ENCODE assay signal across 18 mouse cellular contexts in genomic region chr1:69610791-69611190, GRCm38 (mm10).
DNase-seq lines count a peak whose midpoint lies in the region; ATAC-seq and TF ChIP-seq lines count a peak whose summit lies in the region.
"Had no signal": no experiment of that assay in that cellular context is flagged by ENCODE, and none has a peak within 500 bp of the region (broad histone marks: within the 10 kb centered on the region; RNA-seq: fewer than 3 reads in every experiment).

No protein-coding gene starts in this region.

- TF ChIP-seq CTCF in lung, adult 2 months (IDR thresholded peaks at IDR 0.05; ENCODE audit: insufficient read depth, low read length), result no peak

- no peaks in the 10 kb centered on the region for H3K27me3 ChIP-seq in intestine, embryonic 14.5 days (replicated peaks; ENCODE audit: control insufficient read depth, insufficient read depth, low read length)
- no peaks in the 10 kb centered on the region for H3K27me3 ChIP-seq in intestine, embryonic 16.5 days (replicated peaks; ENCODE audit: control insufficient read depth, insufficient read depth, low read length)
- no peaks in the 10 kb centered on the region for H3K27me3 ChIP-seq in lung, embryonic 16.5 days (ENCODE audit: control insufficient read depth, insufficient read depth, low read depth, low read length)
- no peaks in the 10 kb centered on the region for H3K27me3 ChIP-seq in myocyte (ENCODE audit: control insufficient read depth, insufficient read depth, insufficient read length)
- H3K27me3 ChIP-seq: limb, embryonic 15.5 days; midbrain, embryonic 15.5 days; neural tube, embryonic 15.5 days had no signal

- no peaks in the 10 kb centered on the region for H3K36me3 ChIP-seq in intestine, embryonic 14.5 days (ENCODE audit: control insufficient read depth, insufficient read depth, low read length)
- no peaks in the 10 kb centered on the region for H3K36me3 ChIP-seq in intestine, embryonic 16.5 days (ENCODE audit: control insufficient read depth, insufficient read depth, low read length)
- H3K36me3 ChIP-seq in lung, embryonic 16.5 days (ENCODE audit: control insufficient read depth, insufficient read depth, low read length), result no peaks in the 10 kb centered on the region
- H3K36me3 ChIP-seq in myocyte (ENCODE audit: control insufficient read depth, insufficient read depth), result no peaks in the 10 kb centered on the region
- H3K36me3 ChIP-seq: limb, embryonic 15.5 days; midbrain, embryonic 15.5 days; neural tube, embryonic 15.5 days had no signal

- H3ac ChIP-seq in myocyte (ENCODE audit: control insufficient read depth, insufficient read length), result no peak overlapping the region

- DNase-seq in intestine, embryonic 14.5 days (ENCODE audit: low spot score), result no peak
- no peak for DNase-seq in lung, adult 2 months
- DNase-seq in kidney, adult 8-10 months, result peak; percentile 24 to 48
- no peak for DNase-seq in Muller cell, postnatal 12 days (ENCODE audit: inconsistent ontology term)
- no peak for DNase-seq in frontal cortex, postnatal 14 days (ENCODE audit: low spot score in 2 of 2)
- DNase-seq: adrenal gland, adult 8-10 months; B cell, adult 2 months; cerebellum, adult 8-10 months; gastrocnemius, postnatal 14 days; thymus, adult 2 months had no signal

- peak overlapping the region; percentile 25; the same call in 1 of the 2 replicates for H3K4me2 ChIP-seq in intestine, embryonic 14.5 days (ENCODE audit: low read length)
- H3K4me2 ChIP-seq in intestine, embryonic 16.5 days (ENCODE audit: low read depth, low read length), result no peak overlapping the region
- peak overlapping the region; percentile 31 for H3K4me2 ChIP-seq in lung, embryonic 16.5 days (ENCODE audit: low read depth, low read length)
- peak overlapping the region; percentile 16 for H3K4me2 ChIP-seq in myocyte (ENCODE audit: low read depth)
- H3K4me2 ChIP-seq: limb, embryonic 15.5 days; midbrain, embryonic 15.5 days; neural tube, embryonic 15.5 days had no signal

- WGBS in intestine, embryonic 14.5 days, result 31% methylated on average over 7 of the region's 7 CpGs
- WGBS in intestine, embryonic 16.5 days, result 35% methylated on average over 7 of the region's 7 CpGs
- WGBS in lung, embryonic 16.5 days, result 35% methylated on average over 7 of the region's 7 CpGs
- 52% methylated on average over 7 of the region's 7 CpGs for WGBS in lung, adult 2 months

- H3K9me3 ChIP-seq in intestine, embryonic 14.5 days (ENCODE audit: control insufficient read depth, low read length), result no peaks in the 10 kb centered on the region
- no peaks in the 10 kb centered on the region for H3K9me3 ChIP-seq in intestine, embryonic 16.5 days (ENCODE audit: control insufficient read depth, low read length)
- H3K9me3 ChIP-seq in lung, embryonic 16.5 days (ENCODE audit: control insufficient read depth, low read length), result no peaks in the 10 kb centered on the region
- H3K9me3 ChIP-seq: limb, embryonic 15.5 days; midbrain, embryonic 15.5 days; neural tube, embryonic 15.5 days had no signal

- no peak for TF ChIP-seq POLR2A in lung, adult 2 months (IDR thresholded peaks at IDR 0.05; ENCODE audit: borderline replicate concordance, extremely low read depth, low read depth, low read length)
- TF ChIP-seq POLR2A in myocyte (IDR thresholded peaks at IDR 0.05; ENCODE audit: insufficient read length, low read depth), result no peak

- 0 out of 2 replicates have a peak, but pooled peaks cover 6% of the 10 kb centered on the region for H3K4me1 ChIP-seq in intestine, embryonic 14.5 days (replicated peaks; ENCODE audit: control insufficient read depth, insufficient read depth, low read length)
- no peaks in the 10 kb centered on the region for H3K4me1 ChIP-seq in intestine, embryonic 16.5 days (ENCODE audit: control insufficient read depth, insufficient read depth, low read length)
- H3K4me1 ChIP-seq in lung, embryonic 16.5 days (replicated peaks; ENCODE audit: control insufficient read depth, insufficient read depth, low read length), result peaks cover 14% of the 10 kb centered on the region
- H3K4me1 ChIP-seq in lung, adult 2 months (ENCODE audit: control insufficient read depth, insufficient read depth, low read length), result peaks cover 2% of the 10 kb centered on the region; the same call in 1 of the 2 replicates
- H3K4me1 ChIP-seq: midbrain, embryonic 15.5 days; neural tube, embryonic 15.5 days had no signal

- no peak for ATAC-seq in intestine, embryonic 14.5 days (replicated peaks; ENCODE audit: low FRiP score, low TSS enrichment, low read depth)
- ATAC-seq in intestine, embryonic 16.5 days, result no peak
- ATAC-seq in lung, embryonic 16.5 days (ENCODE audit: low read depth), result peak; percentile 38; the same call in 1 of the 2 replicates
- ATAC-seq: forebrain, embryonic 14.5 days; midbrain, embryonic 15.5 days had no signal

- no peaks in the 10 kb centered on the region for H3K79me2 ChIP-seq in myocyte (ENCODE audit: control insufficient read depth, insufficient read depth)

- no peak overlapping the region for H3K27ac ChIP-seq in intestine, embryonic 14.5 days (ENCODE audit: low read depth)
- H3K27ac ChIP-seq in intestine, embryonic 16.5 days (ENCODE audit: low read length), result no peak overlapping the region
- H3K27ac ChIP-seq in lung, embryonic 16.5 days (ENCODE audit: low read length), result peak overlapping the region; percentile 50; the same call in 1 of the 2 replicates
- H3K27ac ChIP-seq: heart, adult 2 months; limb, embryonic 15.5 days; midbrain, embryonic 15.5 days; neural tube, embryonic 15.5 days had no signal

- H3K9ac ChIP-seq in intestine, embryonic 14.5 days (ENCODE audit: low read length), result no peak overlapping the region
- no peak overlapping the region for H3K9ac ChIP-seq in intestine, embryonic 16.5 days (ENCODE audit: low read depth, low read length)
- H3K9ac ChIP-seq in lung, embryonic 16.5 days (ENCODE audit: low read length), result no peak overlapping the region
- H3K9ac ChIP-seq: limb, embryonic 15.5 days; midbrain, embryonic 15.5 days; neural tube, embryonic 15.5 days had no signal

- no peak overlapping the region for H3K4me3 ChIP-seq in intestine, embryonic 14.5 days (ENCODE audit: low read depth, low read length)
- no peak overlapping the region for H3K4me3 ChIP-seq in intestine, embryonic 16.5 days (ENCODE audit: low read length)
- H3K4me3 ChIP-seq in lung, embryonic 16.5 days (ENCODE audit: low read length), result no peak overlapping the region
- no peak overlapping the region for H3K4me3 ChIP-seq in lung, adult 2 months (replicated peaks; ENCODE audit: extremely low read depth, low read depth, low read length)
- no peak overlapping the region for H3K4me3 ChIP-seq in myocyte
- H3K4me3 ChIP-seq: heart, adult 2 months; limb, embryonic 15.5 days; midbrain, embryonic 15.5 days; neural tube, embryonic 15.5 days had no signal

TF ChIP-seq in myocyte, 11 proteins besides CTCF, POLR2A, EP300 and RAD21:
- TF ChIP-seq SRF (IDR thresholded peaks at IDR 0.05; ENCODE audit: control insufficient read depth, insufficient read length, low read depth), result no peak
- no peak for TF ChIP-seq POLR2AphosphoS2 (IDR thresholded peaks at IDR 0.05; ENCODE audit: insufficient read length, low read depth)
- TF ChIP-seq E2F4 (IDR thresholded peaks at IDR 0.05; ENCODE audit: insufficient read depth), result no peak
- TF ChIP-seq MAX (IDR thresholded peaks at IDR 0.05; ENCODE audit: low read depth), result no peak
- TF ChIP-seq MYOG (IDR thresholded peaks at IDR 0.05; ENCODE audit: control insufficient read depth in 1 of 3, insufficient read depth in 1 of 3, insufficient read length in 2 of 3, low read depth in 2 of 3), result no peak
- TF ChIP-seq TCF12 (IDR thresholded peaks at IDR 0.05; ENCODE audit: insufficient read depth, poor library complexity, severe bottlenecking), result no peak
- TF ChIP-seq TCF3 (IDR thresholded peaks at IDR 0.05; ENCODE audit: insufficient read length, low read depth), result no peak
- no peak for TF ChIP-seq REST (IDR thresholded peaks at IDR 0.05; ENCODE audit: insufficient read depth, insufficient read length)
- no peak for TF ChIP-seq MYOD1 (IDR thresholded peaks at IDR 0.05; ENCODE audit: control insufficient read depth in 1 of 3, insufficient read length in 2 of 3, low read depth in 2 of 3)
- TF ChIP-seq USF1 (IDR thresholded peaks at IDR 0.05; ENCODE audit: low read depth), result no peak
- TF ChIP-seq CEBPB (IDR thresholded peaks at IDR 0.05; ENCODE audit: insufficient read depth, poor library complexity, severe bottlenecking), result no peak
TF ChIP-seq in myocyte: peak in this region for 0.

Comparison
In these comparisons a context has a peak if more than half of its experiments do, and no peak if none do; other contexts are left out.
1. DNase-seq: peak in kidney, adult 8-10 months (2 of 2); none in intestine, embryonic 14.5 days (single experiment), lung, adult 2 months (single experiment), Muller cell, postnatal 12 days (single experiment) and frontal cortex, postnatal 14 days (0 of 2).